Mouse (Mus musculus) CD4-positive, CD25-positive, alpha-beta regulatory T cell, adult 2 months (primary cell): ENCODE measurements around the gene Tns3.
A peak's percentile ranks its signal among the peaks of the same experiment; 100 is the strongest.

Source experiments
- DNase-seq: peaks from one replicate; pipeline ENCODE4 v3.0.0-alpha.2; 2012; ENCODE audit warnings: low read depth, low spot score

Gene Tns3

GRCm38 (mm10) chr11:8680650-8681049 is 16.3 kb upstream of the Tns3 start:
- DNase-seq: no peak

GRCm38 (mm10) chr11:8679221-8679620 is 14.9 kb upstream of the Tns3 start:
- no peak for DNase-seq

GRCm38 (mm10) chr11:8678260-8678995 is 14.1 kb upstream of the Tns3 start:
- DNase-seq: no peak

- DNase-seq: no peak
Measured at GRCm38 (mm10) chr11:8675701-8676474, 11.6 kb upstream of the Tns3 start.

GRCm38 (mm10) chr11:8674549-8675149 is 10.3 kb upstream of the Tns3 start:
- no peak for DNase-seq

GRCm38 (mm10) chr11:8671698-8672097 is 7.4 kb upstream of the Tns3 start:
- DNase-seq: no peak

GRCm38 (mm10) chr11:8669138-8669537 is 4.8 kb upstream of the Tns3 start:
- no peak for DNase-seq

- no peak for DNase-seq
Measured at GRCm38 (mm10) chr11:8664797-8665196, 462 bp upstream of the Tns3 start.

- DNase-seq: peak; percentile 6
Measured at GRCm38 (mm10) chr11:8663444-8664392, 617 bp downstream of the Tns3 start.

GRCm38 (mm10) chr11:8662706-8663429 is 1.5 kb downstream of the Tns3 start:
- no peak for DNase-seq

GRCm38 (mm10) chr11:8660951-8661350 is 3.4 kb downstream of the Tns3 start:
- no peak for DNase-seq

- no peak for DNase-seq
Measured at GRCm38 (mm10) chr11:8659851-8660250, 4.5 kb downstream of the Tns3 start.

GRCm38 (mm10) chr11:8659061-8659460 is 5.3 kb downstream of the Tns3 start:
- no peak for DNase-seq

GRCm38 (mm10) chr11:8657493-8657892 is 6.8 kb downstream of the Tns3 start:
- DNase-seq: no peak

GRCm38 (mm10) chr11:8656448-8657393 is 7.6 kb downstream of the Tns3 start:
- no peak for DNase-seq

GRCm38 (mm10) chr11:8653800-8654295 is 10.5 kb downstream of the Tns3 start:
- DNase-seq: no peak

- DNase-seq: no peak
Measured at GRCm38 (mm10) chr11:8652792-8653645, 11.3 kb downstream of the Tns3 start.

- DNase-seq: no peak
Measured at GRCm38 (mm10) chr11:8652116-8652714, 12.1 kb downstream of the Tns3 start.
